Mouse (Mus musculus) bone marrow macrophage, adult 2 months (primary cell): ENCODE measurements at regions not wholly inside any gene's neighbourhood (a gene's known extent, or its start where the extent isn't known, plus 50 kb on each side); places are given as distances from the start of the nearest gene placed in this dataset.

Source experiments
- CTCF ChIP-seq: IDR thresholded peaks from 2 replicates; pipeline ENCODE4 v1.5.1; 2012; ENCODE audit warnings: low read depth, mild to moderate bottlenecking, low read length, moderate library complexity
- POLR2A ChIP-seq: IDR thresholded peaks from 2 replicates; pipeline ENCODE4 v1.6.1; 2012; ENCODE audit warnings: mild to moderate bottlenecking, low read depth, low read length, borderline replicate concordance

- TF ChIP-seq POLR2A (no peak), CTCF (no peak)
Observed at GRCm38 (mm10) chr2:144182542-144182941, 87.9 kb upstream of the Mgme1 start.
